Mouse (Mus musculus) spleen, adult 2 months (tissue): ENCODE measurements around the gene Aqp7.

Experiments used
- CTCF ChIP-seq: fragments of 200-500 bp; IDR thresholded peaks from 2 replicates; pipeline ENCODE4 v1.5.1; 2011; ENCODE audit warnings: mild to moderate bottlenecking, inconsistent platforms; ENCODE audit not compliant: insufficient read depth, insufficient read length, insufficient replicate concordance; ENCODE audit errors: extremely low read depth
- POLR2A ChIP-seq: fragments of 200-500 bp; IDR thresholded peaks from 2 replicates; pipeline ENCODE4 v1.6.1; 2011; ENCODE audit warnings: low read depth, low read length, inconsistent platforms

DNA sequence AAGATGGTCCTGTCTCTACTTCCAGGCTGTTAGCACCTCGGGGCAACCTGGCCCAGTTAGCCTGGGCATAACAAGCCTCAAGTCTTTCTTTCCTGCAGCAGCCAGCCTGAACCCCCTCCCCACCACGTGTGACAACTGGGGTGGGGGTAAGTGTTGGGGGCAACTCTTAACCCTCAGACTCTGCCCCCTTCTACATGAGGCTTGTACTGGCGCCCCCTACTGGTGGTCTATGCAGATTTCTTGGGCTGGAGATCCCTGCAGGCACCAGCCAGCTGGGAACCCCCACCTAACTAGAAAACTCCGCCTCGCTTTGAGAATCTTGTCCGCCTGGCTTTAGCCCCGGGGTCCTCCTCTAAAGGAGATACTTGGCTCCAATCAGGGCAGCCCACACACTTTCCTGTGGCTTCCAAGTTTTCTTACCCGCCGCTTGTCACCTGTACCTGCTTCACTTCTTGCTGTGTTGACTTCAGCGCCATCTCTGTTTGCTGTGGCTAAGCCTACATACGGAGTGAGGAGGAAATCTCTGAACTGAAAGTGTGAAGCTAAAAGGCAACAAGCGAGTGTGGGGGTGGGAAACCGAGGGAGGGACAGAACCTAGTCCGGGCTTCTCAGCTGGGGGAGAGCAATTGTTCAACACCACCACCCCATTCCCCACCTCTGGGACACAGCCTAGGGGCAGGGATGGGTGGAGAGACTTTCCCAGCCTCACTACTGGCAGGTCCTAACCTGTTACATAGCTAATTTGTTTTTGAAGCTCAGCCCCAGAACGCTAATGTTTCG is 16.1 kb upstream of the Aqp7 start:
- TF ChIP-seq CTCF (peak; percentile 22; the same call in 1 of the 2 replicates), POLR2A (no peak)
